Mouse (Mus musculus): Measurements from ENCODE around the gene Rnf223. TPM values are rescaled to one million over a fixed set of nuclear protein-coding genes. Genes with fewer than 3 reads are reported as not detected.

The Rnf223 gene
- polyA plus RNA-seq, 1 experiment from 2014 or later: 0.19 TPM

DNA sequence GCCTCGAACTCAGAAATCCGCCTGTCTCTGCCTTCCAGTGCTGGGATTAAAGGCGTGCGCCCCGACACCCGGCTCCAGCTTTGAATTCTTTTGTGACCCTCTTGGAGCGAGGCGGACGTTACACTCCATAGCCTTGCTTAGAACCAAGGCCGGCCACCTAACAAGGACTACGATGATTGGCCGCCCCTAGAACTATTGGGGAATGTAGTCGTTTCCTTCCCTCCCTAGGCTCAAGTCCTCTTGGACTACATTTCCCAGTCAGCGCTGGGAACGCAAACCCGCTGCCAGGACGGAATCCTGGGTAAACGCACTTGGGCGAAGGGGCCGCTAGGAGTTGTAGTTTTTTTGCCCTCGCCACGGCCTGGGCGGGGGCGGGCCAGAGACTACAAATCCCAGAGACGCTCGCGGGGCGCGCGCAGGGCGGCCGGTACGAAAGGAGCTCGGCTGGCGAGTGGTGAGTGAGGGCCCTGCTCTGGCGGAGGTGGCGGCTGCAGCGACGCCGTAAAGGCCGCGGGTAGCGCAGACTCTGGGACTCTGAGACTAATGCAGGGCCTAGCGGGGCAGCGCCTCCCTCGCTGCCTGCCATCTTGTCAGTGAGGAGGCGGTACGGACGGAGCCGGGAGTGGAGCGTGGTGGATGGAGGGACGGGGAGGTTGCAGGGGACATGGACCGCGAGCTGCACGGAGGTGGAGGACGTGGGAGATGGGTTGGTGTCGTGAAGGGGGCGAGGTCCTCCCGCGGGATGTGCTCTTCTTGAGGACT, 20.6 kb upstream of the Rnf223 start, which contains the start of gene 9430015G10Rik:
Gene 9430015G10Rik, plus strand, starts transcription at position 413 of the 762 bp plus-strand sequence.
- Histone ChIP-seq H3K4me1 (ENCODE audit: control insufficient read depth, insufficient read depth, low read length) (no peaks in the 10 kb centered on the region), H3K4me2 (replicated peaks; ENCODE audit: low read depth, low read length) (peak within 1 kb of the TSS; percentile 58), H3K27ac (ENCODE audit: low read length) (peak within 1 kb of the TSS; percentile 90), H3K27me3 (ENCODE audit: control insufficient read depth, insufficient read depth, low read length) (no peaks in the 10 kb centered on the region), H3K9ac (replicated peaks; ENCODE audit: low read depth, low read length) (peak within 1 kb of the TSS; percentile 79), H3K9me3 (ENCODE audit: control insufficient read depth, low read depth, low read length) (no peaks in the 10 kb centered on the region), H3K36me3 (ENCODE audit: control insufficient read depth, insufficient read depth, low read length) (no peaks in the 10 kb centered on the region), H3K4me3 (ENCODE audit: low read depth, low read length) (peak within 1 kb of the TSS; percentile 87)
- peak; percentile 97 for ATAC-seq (ENCODE audit: insufficient number of reproducible peaks, insufficient read depth, low FRiP score, low read depth)
- under 1% methylated on average over 60 of the region's 60 CpGs for WGBS

DNA sequence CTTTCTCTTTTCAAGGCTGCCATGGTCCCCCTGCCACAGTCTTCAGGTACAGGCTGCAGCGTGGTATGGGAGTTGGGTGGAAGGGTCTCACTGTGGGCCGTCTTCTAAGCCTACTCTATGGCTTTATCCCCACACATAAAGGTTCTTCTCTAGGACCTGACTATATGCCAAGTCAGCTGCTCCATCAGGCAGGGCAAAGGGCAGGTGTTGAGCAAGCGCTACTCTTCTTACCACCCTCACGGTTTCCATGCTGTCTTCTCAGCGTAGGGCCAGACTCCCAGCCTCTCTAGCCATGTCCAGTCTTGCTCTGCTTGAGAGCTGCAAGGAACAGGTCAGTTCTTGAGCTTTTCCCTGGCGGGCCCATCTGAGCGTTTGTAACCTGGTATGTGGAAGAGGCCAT, 6.2 kb upstream of the Rnf223 start:
- Histone ChIP-seq H3K4me1 (ENCODE audit: control insufficient read depth, insufficient read depth, low read length) (no peaks in the 10 kb centered on the region), H3K4me3 (ENCODE audit: low read depth, low read length) (no peak overlapping the region), H3K27ac (ENCODE audit: low read length) (no peak overlapping the region), H3K4me2 (replicated peaks; ENCODE audit: low read depth, low read length) (no peak overlapping the region), H3K36me3 (ENCODE audit: control insufficient read depth, insufficient read depth, low read length) (peaks cover 54% of the 10 kb centered on the region), H3K9me3 (ENCODE audit: control insufficient read depth, low read depth, low read length) (no peaks in the 10 kb centered on the region), H3K27me3 (ENCODE audit: control insufficient read depth, insufficient read depth, low read length) (no peaks in the 10 kb centered on the region), H3K9ac (replicated peaks; ENCODE audit: low read depth, low read length) (no peak overlapping the region)
- ATAC-seq (ENCODE audit: insufficient number of reproducible peaks, insufficient read depth, low FRiP score, low read depth): no peak
- 93% methylated on average over 7 of the region's 7 CpGs for WGBS

DNA sequence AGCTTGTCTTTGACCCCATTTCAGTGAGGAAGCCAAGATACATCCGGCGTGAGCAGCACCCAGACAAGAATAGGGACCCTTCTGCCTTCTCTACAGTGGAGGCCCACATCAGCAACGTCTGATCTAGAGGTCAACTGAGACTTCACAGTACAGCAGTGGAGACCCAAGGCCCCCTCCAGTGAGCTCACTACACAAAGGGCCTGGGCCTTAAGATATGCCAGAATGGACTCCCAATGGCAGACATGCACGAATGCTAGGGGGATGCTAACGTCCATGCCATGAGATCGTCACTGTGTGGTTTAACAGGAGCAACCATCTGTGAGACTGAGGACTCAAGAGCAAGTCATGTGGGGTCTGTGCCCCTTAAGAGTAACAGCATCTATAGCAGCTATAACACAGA, 4.9 kb upstream of the Rnf223 start:
- Histone ChIP-seq H3K9ac (replicated peaks; ENCODE audit: low read depth, low read length) (no peak overlapping the region), H3K4me3 (ENCODE audit: low read depth, low read length) (no peak overlapping the region), H3K9me3 (ENCODE audit: control insufficient read depth, low read depth, low read length) (no peaks in the 10 kb centered on the region), H3K36me3 (ENCODE audit: control insufficient read depth, insufficient read depth, low read length) (peaks cover 42% of the 10 kb centered on the region), H3K4me1 (ENCODE audit: control insufficient read depth, insufficient read depth, low read length) (no peaks in the 10 kb centered on the region), H3K27me3 (ENCODE audit: control insufficient read depth, insufficient read depth, low read length) (no peaks in the 10 kb centered on the region), H3K4me2 (replicated peaks; ENCODE audit: low read depth, low read length) (no peak overlapping the region), H3K27ac (ENCODE audit: low read length) (no peak overlapping the region)
- ATAC-seq (ENCODE audit: insufficient number of reproducible peaks, insufficient read depth, low FRiP score, low read depth): no peak
- 95% methylated on average over 6 of the region's 6 CpGs for WGBS

DNA sequence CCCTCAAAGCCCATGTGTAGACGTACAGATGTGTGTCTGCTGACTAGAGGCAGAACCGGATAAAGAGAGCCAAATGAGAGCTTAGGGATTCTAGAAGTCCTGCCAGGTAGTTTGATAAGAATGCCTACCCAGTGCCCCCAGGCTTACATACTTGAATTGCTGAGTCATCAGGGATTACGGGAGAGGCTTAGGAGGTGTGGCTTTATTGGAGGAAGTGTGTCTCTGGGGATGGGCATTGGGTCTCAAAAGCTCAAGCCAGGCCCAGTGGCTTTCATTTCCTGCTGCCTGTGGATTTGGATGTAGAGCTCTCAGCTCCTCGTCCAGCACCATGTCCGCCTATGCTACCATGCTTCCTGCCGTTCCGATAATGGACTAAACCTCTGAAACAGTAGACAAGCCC, 3.5 kb upstream of the Rnf223 start:
- 90% methylated on average over 7 of the region's 7 CpGs for WGBS
- no peaks in the 10 kb centered on the region for H3K4me1 ChIP-seq (ENCODE audit: control insufficient read depth, insufficient read depth, low read length)
- H3K9me3 ChIP-seq (ENCODE audit: control insufficient read depth, low read depth, low read length): no peaks in the 10 kb centered on the region
- H3K9ac ChIP-seq (replicated peaks; ENCODE audit: low read depth, low read length): no peak overlapping the region
- no peak overlapping the region for H3K4me3 ChIP-seq (ENCODE audit: low read depth, low read length)
- H3K27ac ChIP-seq (ENCODE audit: low read length): no peak overlapping the region
- no peak for ATAC-seq (ENCODE audit: insufficient number of reproducible peaks, insufficient read depth, low FRiP score, low read depth)
- no peaks in the 10 kb centered on the region for H3K27me3 ChIP-seq (ENCODE audit: control insufficient read depth, insufficient read depth, low read length)
- peaks cover 29% of the 10 kb centered on the region for H3K36me3 ChIP-seq (ENCODE audit: control insufficient read depth, insufficient read depth, low read length)
- no peak overlapping the region for H3K4me2 ChIP-seq (replicated peaks; ENCODE audit: low read depth, low read length)

DNA sequence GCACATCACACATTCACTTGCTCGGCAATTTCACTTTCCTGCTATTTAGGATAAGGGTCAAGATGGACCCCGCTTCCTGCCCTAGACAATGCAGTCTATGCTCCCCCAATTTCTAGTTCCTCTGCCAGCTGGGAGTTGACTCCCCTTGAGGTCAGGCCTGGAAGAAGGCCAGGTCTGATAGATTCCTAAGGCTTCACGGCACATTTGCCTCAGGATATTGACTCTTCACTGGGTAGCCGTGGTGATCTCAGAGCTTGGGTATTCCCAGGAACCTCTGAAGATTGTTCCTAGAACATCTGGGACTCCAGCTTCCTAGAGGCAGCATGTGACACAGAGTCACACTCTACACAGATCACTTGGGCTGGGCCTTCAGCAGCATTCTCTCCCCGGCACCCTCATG, 1.6 kb upstream of the Rnf223 start:
- no peak overlapping the region for H3K9ac ChIP-seq (replicated peaks; ENCODE audit: low read depth, low read length)
- H3K27me3 ChIP-seq (ENCODE audit: control insufficient read depth, insufficient read depth, low read length): no peaks in the 10 kb centered on the region
- H3K4me2 ChIP-seq (replicated peaks; ENCODE audit: low read depth, low read length): no peak overlapping the region
- H3K9me3 ChIP-seq (ENCODE audit: control insufficient read depth, low read depth, low read length): no peaks in the 10 kb centered on the region
- H3K4me1 ChIP-seq (ENCODE audit: control insufficient read depth, insufficient read depth, low read length): no peaks in the 10 kb centered on the region
- H3K36me3 ChIP-seq (ENCODE audit: control insufficient read depth, insufficient read depth, low read length): peaks cover 10% of the 10 kb centered on the region
- whole genome bisulfite sequencing: 79% methylated on average over 5 of the region's 5 CpGs
- no peak overlapping the region for H3K4me3 ChIP-seq (ENCODE audit: low read depth, low read length)
- no peak overlapping the region for H3K27ac ChIP-seq (ENCODE audit: low read length)
- ATAC-seq (ENCODE audit: insufficient number of reproducible peaks, insufficient read depth, low FRiP score, low read depth): no peak

DNA sequence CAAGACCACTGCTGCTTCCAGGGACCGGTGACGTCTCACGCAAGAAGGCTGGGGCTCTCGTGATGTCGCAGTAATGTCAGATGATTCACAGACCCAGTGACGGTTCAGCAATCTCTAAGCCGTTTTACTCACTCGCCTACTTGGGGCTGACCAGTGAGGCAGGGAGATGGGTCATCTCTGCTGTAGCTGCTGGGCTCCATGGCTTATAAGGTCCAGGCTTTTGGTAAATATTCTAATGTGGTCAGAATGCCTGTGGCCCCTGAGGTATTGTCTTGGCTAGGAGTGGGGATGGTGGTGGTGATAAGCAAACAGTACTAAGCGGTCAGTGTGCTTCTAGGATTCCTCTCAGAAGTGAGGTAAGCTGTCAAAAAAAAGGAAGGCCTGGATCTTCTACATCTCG, 627 bp downstream of the Rnf223 start:
- no peaks in the 10 kb centered on the region for H3K27me3 ChIP-seq (ENCODE audit: control insufficient read depth, insufficient read depth, low read length)
- WGBS: 78% methylated on average over 10 of the region's 10 CpGs
- H3K36me3 ChIP-seq (ENCODE audit: control insufficient read depth, insufficient read depth, low read length): no peaks in the 10 kb centered on the region
- no peaks in the 10 kb centered on the region for H3K4me1 ChIP-seq (ENCODE audit: control insufficient read depth, insufficient read depth, low read length)
- no peak overlapping the region for H3K27ac ChIP-seq (ENCODE audit: low read length)
- no peaks in the 10 kb centered on the region for H3K9me3 ChIP-seq (ENCODE audit: control insufficient read depth, low read depth, low read length)
- H3K4me3 ChIP-seq (ENCODE audit: low read depth, low read length): no peak overlapping the region
- H3K9ac ChIP-seq (replicated peaks; ENCODE audit: low read depth, low read length): no peak overlapping the region
- H3K4me2 ChIP-seq (replicated peaks; ENCODE audit: low read depth, low read length): no peak overlapping the region
- ATAC-seq (ENCODE audit: insufficient number of reproducible peaks, insufficient read depth, low FRiP score, low read depth): no peak

DNA sequence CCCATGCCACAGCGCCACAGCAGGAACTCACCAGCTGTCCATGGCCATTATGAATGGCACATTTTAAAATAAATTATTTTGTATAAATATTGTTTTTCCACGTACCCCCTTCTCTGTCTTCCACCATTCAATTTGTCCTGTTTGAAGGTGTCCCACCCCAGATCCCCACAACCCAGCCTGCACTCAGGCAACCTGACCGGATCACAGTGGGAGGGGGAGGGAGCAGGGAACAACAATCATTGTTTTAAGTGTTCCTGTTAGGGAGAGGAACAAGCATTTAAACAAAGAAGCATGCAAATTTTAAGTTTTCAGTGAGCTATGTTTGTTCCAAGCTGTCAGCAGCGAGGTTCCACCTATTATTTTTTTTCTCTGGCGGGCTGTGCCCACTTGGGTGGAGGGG, 3.0 kb downstream of the Rnf223 start:
- H3K4me1 ChIP-seq (ENCODE audit: control insufficient read depth, insufficient read depth, low read length): no peaks in the 10 kb centered on the region
- H3K4me2 ChIP-seq (replicated peaks; ENCODE audit: low read depth, low read length): no peak overlapping the region
- H3K27ac ChIP-seq (ENCODE audit: low read length): no peak overlapping the region
- H3K27me3 ChIP-seq (ENCODE audit: control insufficient read depth, insufficient read depth, low read length): no peaks in the 10 kb centered on the region
- no peak overlapping the region for H3K4me3 ChIP-seq (ENCODE audit: low read depth, low read length)
- no peaks in the 10 kb centered on the region for H3K36me3 ChIP-seq (ENCODE audit: control insufficient read depth, insufficient read depth, low read length)
- H3K9ac ChIP-seq (replicated peaks; ENCODE audit: low read depth, low read length): no peak overlapping the region
- H3K9me3 ChIP-seq (ENCODE audit: control insufficient read depth, low read depth, low read length): no peaks in the 10 kb centered on the region
- no peak for ATAC-seq (ENCODE audit: insufficient number of reproducible peaks, insufficient read depth, low FRiP score, low read depth)
- 61% methylated on average over 5 of the region's 5 CpGs for WGBS

DNA sequence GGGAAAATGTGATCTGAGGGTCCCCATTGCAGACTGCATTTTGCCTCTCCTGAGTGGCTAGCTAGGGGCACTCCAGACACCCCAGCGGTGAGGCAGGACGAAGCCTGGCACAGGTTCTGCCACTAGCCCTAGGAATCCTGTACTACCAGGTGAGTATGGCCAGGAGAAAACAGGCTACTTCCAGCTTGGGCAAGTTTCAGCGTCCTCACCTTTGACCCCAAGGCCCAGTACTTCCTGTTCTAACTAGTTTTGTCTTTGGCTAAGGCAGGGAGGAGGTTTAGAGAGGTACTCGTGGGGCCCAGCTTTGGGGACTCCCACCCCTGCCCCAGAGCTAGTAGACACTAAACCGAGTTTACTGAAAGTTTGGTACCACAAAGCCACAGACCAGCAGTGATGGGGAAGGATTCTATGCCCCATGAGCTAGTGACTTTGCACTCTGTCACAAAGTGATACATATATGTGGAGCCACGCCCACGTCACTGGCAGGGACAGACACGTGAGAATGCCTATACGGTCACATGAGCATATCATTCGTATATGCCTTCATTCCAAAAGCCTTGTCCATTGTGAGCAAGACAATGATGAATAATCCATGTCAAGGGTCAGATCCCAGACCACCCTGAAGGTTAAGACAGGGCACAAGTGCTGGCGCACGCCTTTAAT, 3.8 kb downstream of the Rnf223 start:
- H3K27me3 ChIP-seq (ENCODE audit: control insufficient read depth, insufficient read depth, low read length): no peaks in the 10 kb centered on the region
- H3K9ac ChIP-seq (replicated peaks; ENCODE audit: low read depth, low read length): no peak overlapping the region
- no peaks in the 10 kb centered on the region for H3K4me1 ChIP-seq (ENCODE audit: control insufficient read depth, insufficient read depth, low read length)
- H3K36me3 ChIP-seq (ENCODE audit: control insufficient read depth, insufficient read depth, low read length): no peaks in the 10 kb centered on the region
- H3K4me2 ChIP-seq (replicated peaks; ENCODE audit: low read depth, low read length): no peak overlapping the region
- H3K4me3 ChIP-seq (ENCODE audit: low read depth, low read length): no peak overlapping the region
- no peaks in the 10 kb centered on the region for H3K9me3 ChIP-seq (ENCODE audit: control insufficient read depth, low read depth, low read length)
- 74% methylated on average over 12 of the region's 12 CpGs for WGBS
- no peak for ATAC-seq (ENCODE audit: insufficient number of reproducible peaks, insufficient read depth, low FRiP score, low read depth)
- no peak overlapping the region for H3K27ac ChIP-seq (ENCODE audit: low read length)
